Mouse (Mus musculus) heart, embryonic 11.5 days (tissue): ENCODE data around the gene ccdc198. TPM values are rescaled to one million over a fixed set of nuclear protein-coding genes. Genes with fewer than 3 reads are reported as not detected.

ENCODE experiments used
- ATAC-seq: fragments of 200-750 bp; cut with Nextera tagmentation; replicated peaks from 2 replicates; pipeline ENCODE4 v1.8.0; 2017; ENCODE audit warnings: moderate library complexity; ENCODE audit not compliant: insufficient number of reproducible peaks, low FRiP score, low TSS enrichment
- H3K27ac ChIP-seq: fragments of 300-500 bp; sonication (generic); 2 replicates; pipeline ENCODE4 v1.5.1; 2014; ENCODE audit warnings: mild to moderate bottlenecking, low read depth, low read length
- H3K27me3 ChIP-seq: fragments of 300-500 bp; sonication (generic); 2 replicates; pipeline ENCODE4 v1.6.1; 2014; ENCODE audit warnings: mild to moderate bottlenecking, low read length, mixed read lengths; ENCODE audit not compliant: control insufficient read depth, insufficient read depth
- H3K36me3 ChIP-seq: fragments of 300-500 bp; sonication (generic); 2 replicates; pipeline ENCODE4 v1.6.1; 2014; ENCODE audit warnings: mild to moderate bottlenecking, low read length, moderate library complexity, mixed read lengths; ENCODE audit not compliant: control insufficient read depth, insufficient read depth
- H3K4me1 ChIP-seq: fragments of 300-500 bp; sonication (generic); 2 replicates; pipeline ENCODE4 v1.6.1; 2014; ENCODE audit warnings: low read length; ENCODE audit not compliant: control insufficient read depth, insufficient read depth
- H3K4me2 ChIP-seq: fragments of 300-500 bp; sonication (generic); 2 replicates; pipeline ENCODE4 v1.6.1; 2014; ENCODE audit warnings: mild to moderate bottlenecking, moderate library complexity
- H3K4me3 ChIP-seq: fragments of 300-500 bp; sonication (generic); 2 replicates; pipeline ENCODE4 v1.5.1; 2014; ENCODE audit warnings: low read depth, low read length
- H3K9ac ChIP-seq: fragments of 300-500 bp; sonication (generic); 2 replicates; pipeline ENCODE4 v1.6.1; 2014; ENCODE audit warnings: mild to moderate bottlenecking, low read depth, low read length, moderate library complexity
- H3K9me3 ChIP-seq: fragments of 300-500 bp; sonication (generic); replicated peaks from 2 replicates; pipeline ENCODE4 v1.6.1; 2016; ENCODE audit warnings: low read length; ENCODE audit not compliant: control insufficient read depth
- WGBS: fragments of 180-500 bp; shearing (Covaris S2); extraction: QIAGEN DNeasy Blood & Tissue Kit; methylation state at CpG from one replicate; pipeline ENCODE4 v1.1.7; 2014; ENCODE audit not compliant: insufficient replicate concordance; 5-methylcytosine and 5-hydroxymethylcytosine counted together
- polyA plus RNA-seq: library from polyadenylated mRNA; unstranded; fragments of >200 nt; fragmentation: Nextera tagmentation; extraction: Ambion mirVana; gene quantifications from 2 replicates; pipeline ENCODE4 v1.2.1, GENCODE M21; 2014

The ccdc198 gene
- polyA plus RNA-seq, 1 experiment from 2014 or later, result 0.13 TPM

GRCm38 (mm10) chr14:49265286-49266002, 20.2 kb upstream of the ccdc198 start:
- Histone ChIP-seq H3K36me3 (no peaks in the 10 kb centered on the region), H3K9ac (no peak overlapping the region), H3K27ac (no peak overlapping the region), H3K9me3 (no peaks in the 10 kb centered on the region), H3K27me3 (no peaks in the 10 kb centered on the region), H3K4me2 (no peak overlapping the region), H3K4me3 (no peak overlapping the region), H3K4me1 (no peaks in the 10 kb centered on the region)
- WGBS, result 71% methylated on average over 5 of the region's 5 CpGs
- ATAC-seq, result no peak

GRCm38 (mm10) chr14:49241522-49241921, 3.8 kb downstream of the ccdc198 start:
- H3K9ac ChIP-seq, result no peak overlapping the region

GRCm38 (mm10) chr14:49238206-49238605, 7.1 kb downstream of the ccdc198 start:
- H3K9ac ChIP-seq, result no peak overlapping the region
- ATAC-seq, result peak; percentile 39; the same call in 1 of the 2 replicates
- no peak overlapping the region for H3K4me3 ChIP-seq
- 36% methylated on average over 11 of the region's 11 CpGs for WGBS
- H3K36me3 ChIP-seq, result no peaks in the 10 kb centered on the region
- no peaks in the 10 kb centered on the region for H3K9me3 ChIP-seq
- no peak overlapping the region for H3K4me2 ChIP-seq
- H3K27ac ChIP-seq, result no peak overlapping the region
- H3K4me1 ChIP-seq, result no peaks in the 10 kb centered on the region
- no peaks in the 10 kb centered on the region for H3K27me3 ChIP-seq

More at GRCm38 (mm10) chr14:49241522-49241921, 3.8 kb downstream of the ccdc198 start:
- H3K4me3 ChIP-seq, result no peak overlapping the region
- H3K36me3 ChIP-seq, result no peaks in the 10 kb centered on the region
- no peaks in the 10 kb centered on the region for H3K4me1 ChIP-seq
- no peak overlapping the region for H3K4me2 ChIP-seq
- ATAC-seq, result no peak
- WGBS, result 14% methylated on average over 1 of the region's 1 CpGs
- H3K9me3 ChIP-seq, result no peaks in the 10 kb centered on the region
- no peak overlapping the region for H3K27ac ChIP-seq
- no peaks in the 10 kb centered on the region for H3K27me3 ChIP-seq

DNA sequence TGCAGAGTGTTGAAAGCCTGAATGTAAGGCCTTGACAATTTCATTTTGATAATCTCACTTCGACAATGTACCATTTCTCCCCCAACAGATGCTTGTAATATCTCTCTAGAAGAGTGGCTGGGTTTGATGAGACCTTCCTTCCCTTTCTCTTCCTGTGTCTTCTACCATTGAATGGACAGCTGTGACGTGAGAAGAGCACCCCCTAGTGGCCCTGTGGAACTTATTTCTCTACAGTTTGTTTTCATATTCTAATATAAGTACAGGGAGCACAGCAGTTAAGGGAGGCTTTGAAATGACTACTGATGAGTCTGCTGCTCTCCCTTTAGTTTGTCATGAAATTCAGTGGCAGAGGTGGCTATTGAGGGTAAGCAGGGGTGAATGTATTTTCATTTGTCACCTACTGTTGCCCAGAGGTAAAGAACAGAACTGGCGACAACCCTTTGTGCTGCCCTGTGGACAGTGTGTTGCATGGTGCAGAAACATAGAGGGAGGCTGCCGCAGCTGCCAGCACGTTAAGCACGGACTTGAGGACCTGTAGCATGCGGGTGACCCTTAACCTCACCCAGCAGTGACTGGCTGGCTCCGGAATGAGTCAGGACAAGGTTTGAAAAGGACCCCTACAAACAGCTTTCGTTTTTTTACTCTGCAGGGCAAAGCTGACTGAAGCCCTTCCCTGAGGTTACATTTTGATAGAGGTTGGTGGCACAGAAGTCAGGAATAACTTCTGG, 10.3 kb downstream of the ccdc198 start:
- H3K4me2 ChIP-seq, result no peak overlapping the region
- H3K4me3 ChIP-seq, result no peak overlapping the region
- WGBS, result 46% methylated on average over 9 of the region's 9 CpGs
- no peaks in the 10 kb centered on the region for H3K36me3 ChIP-seq
- H3K9me3 ChIP-seq, result no peaks in the 10 kb centered on the region
- no peak overlapping the region for H3K27ac ChIP-seq
- no peak overlapping the region for H3K9ac ChIP-seq
- ATAC-seq, result no peak
- H3K27me3 ChIP-seq, result no peaks in the 10 kb centered on the region
- no peaks in the 10 kb centered on the region for H3K4me1 ChIP-seq

DNA sequence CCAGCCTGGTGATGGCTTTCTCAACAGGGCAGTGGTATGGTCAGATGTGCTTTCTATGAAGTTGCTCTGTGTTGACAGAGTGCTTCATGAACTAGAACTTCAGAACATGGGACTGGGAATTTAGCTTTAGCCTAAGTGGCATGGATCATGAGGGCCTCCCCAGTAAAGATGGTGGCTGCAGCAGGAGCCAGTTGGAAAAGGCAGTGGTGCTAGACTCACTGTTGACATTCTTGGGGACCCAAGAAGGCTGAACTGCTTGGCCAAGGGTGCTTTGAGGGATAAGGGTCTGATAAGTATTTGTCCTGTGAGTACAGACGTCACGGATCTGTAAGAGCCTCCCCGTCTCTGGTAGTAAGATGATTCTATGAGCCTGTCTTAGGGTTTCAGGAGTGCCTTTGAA, 13.4 kb downstream of the ccdc198 start:
- no peak for ATAC-seq
- Histone ChIP-seq H3K9ac (no peak overlapping the region), H3K27me3 (no peaks in the 10 kb centered on the region), H3K9me3 (no peaks in the 10 kb centered on the region), H3K4me2 (no peak overlapping the region), H3K36me3 (no peaks in the 10 kb centered on the region), H3K4me1 (no peaks in the 10 kb centered on the region), H3K27ac (no peak overlapping the region), H3K4me3 (no peak overlapping the region)
- WGBS, result 82% methylated on average over 3 of the region's 3 CpGs

- Histone ChIP-seq H3K9me3 (no peaks in the 10 kb centered on the region), H3K27me3 (no peaks in the 10 kb centered on the region), H3K4me1 (no peaks in the 10 kb centered on the region), H3K4me2 (no peak overlapping the region), H3K27ac (no peak overlapping the region), H3K36me3 (no peaks in the 10 kb centered on the region), H3K4me3 (no peak overlapping the region), H3K9ac (no peak overlapping the region)
- WGBS, result 88% methylated on average over 11 of the region's 11 CpGs
- no peak for ATAC-seq
Observed at GRCm38 (mm10) chr14:49226986-49227385, 18.3 kb downstream of the ccdc198 start.

DNA sequence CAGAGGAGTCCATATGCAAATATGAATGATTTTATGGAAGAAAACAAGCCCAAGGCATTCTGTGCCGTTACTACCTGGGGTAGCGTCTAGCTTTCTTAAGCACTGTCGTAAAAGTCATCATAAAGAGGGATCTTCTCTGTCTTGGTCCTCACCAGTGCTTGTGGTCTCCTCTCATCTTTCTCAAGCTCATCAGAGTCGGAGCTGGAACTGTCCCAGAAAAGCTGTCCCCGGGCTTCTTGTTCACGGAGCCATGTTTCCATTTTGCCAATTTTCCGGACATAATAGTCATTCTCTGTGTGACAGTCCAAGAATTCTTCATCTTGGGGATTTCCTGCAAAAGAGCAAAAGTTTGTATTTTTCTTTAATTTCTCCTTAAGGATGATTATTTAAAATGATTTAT, 18.8 kb downstream of the ccdc198 start:
- no peaks in the 10 kb centered on the region for H3K4me1 ChIP-seq
- no peak overlapping the region for H3K4me3 ChIP-seq
- WGBS, result 83% methylated on average over 7 of the region's 7 CpGs
- no peak overlapping the region for H3K9ac ChIP-seq
- no peaks in the 10 kb centered on the region for H3K9me3 ChIP-seq
- H3K4me2 ChIP-seq, result no peak overlapping the region
- H3K36me3 ChIP-seq, result no peaks in the 10 kb centered on the region
- no peaks in the 10 kb centered on the region for H3K27me3 ChIP-seq
- H3K27ac ChIP-seq, result no peak overlapping the region
- ATAC-seq, result no peak

- Histone ChIP-seq H3K36me3 (no peaks in the 10 kb centered on the region), H3K27me3 (no peaks in the 10 kb centered on the region), H3K9me3 (no peaks in the 10 kb centered on the region), H3K4me3 (no peak overlapping the region), H3K4me1 (no peaks in the 10 kb centered on the region), H3K9ac (no peak overlapping the region), H3K27ac (no peak overlapping the region), H3K4me2 (no peak overlapping the region)
- WGBS, result 69% methylated on average over 2 of the region's 2 CpGs
- ATAC-seq, result no peak
Observed at GRCm38 (mm10) chr14:49221771-49222170, 23.5 kb downstream of the ccdc198 start.
